Comparison of ENCODE assay signal across 12 mouse cellular contexts in the genomic region with DNA sequence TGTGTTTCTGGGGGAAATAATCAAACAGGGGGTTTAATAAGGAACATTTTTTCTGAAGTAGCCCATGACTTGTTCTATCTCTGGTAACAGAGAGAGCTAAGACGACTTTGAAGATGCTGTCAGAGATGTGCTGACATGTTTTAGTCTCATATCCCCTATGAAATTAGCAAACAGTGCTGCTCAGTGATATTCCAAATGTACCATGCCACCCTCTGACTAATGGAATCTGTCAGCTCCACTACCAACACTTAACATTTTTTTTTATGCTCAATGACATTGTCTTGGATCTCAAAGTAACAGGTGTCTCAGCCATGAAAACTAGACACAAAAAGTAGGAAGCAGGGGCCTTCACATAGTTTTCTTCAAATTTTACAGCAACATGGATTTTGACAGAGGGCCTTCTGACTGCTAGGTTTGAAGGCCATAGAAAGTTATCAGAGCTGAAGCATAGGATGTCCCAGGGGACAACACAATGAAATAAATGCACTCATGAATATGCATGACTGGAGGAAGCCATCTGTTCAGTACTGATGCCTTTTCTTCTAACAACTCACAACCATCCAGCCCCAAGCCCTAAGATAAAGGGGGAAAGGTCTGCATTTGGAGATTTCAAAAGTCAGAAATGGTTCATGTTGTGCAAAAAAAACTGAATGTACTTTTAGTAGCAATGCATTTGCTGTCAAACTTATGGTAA.
DNase-seq lines count a peak whose midpoint lies in the region; ATAC-seq lines count a peak whose summit lies in the region.
"Had no signal": no experiment of that assay in that cellular context is flagged by ENCODE, and none has a peak within 500 bp of the region (broad histone marks: within the 10 kb centered on the region; RNA-seq: fewer than 3 reads in every experiment).

No protein-coding gene starts in this region.

- H3K4me1 ChIP-seq in neural tube, embryonic 12.5 days: no peaks in the 10 kb centered on the region
- no peaks in the 10 kb centered on the region for H3K4me1 ChIP-seq in neural tube, embryonic 15.5 days
- peaks cover 7% of the 10 kb centered on the region for H3K4me1 ChIP-seq in forebrain, embryonic 16.5 days (replicated peaks; ENCODE audit: control insufficient read depth, insufficient read depth, low read length)
- H3K4me1 ChIP-seq: embryonic facial prominence, embryonic 12.5 days had no signal

- H3K27me3 ChIP-seq in neural tube, embryonic 12.5 days (replicated peaks): no peaks in the 10 kb centered on the region
- H3K27me3 ChIP-seq in neural tube, embryonic 15.5 days (replicated peaks): no peaks in the 10 kb centered on the region
- no peaks in the 10 kb centered on the region for H3K27me3 ChIP-seq in forebrain, embryonic 16.5 days (replicated peaks; ENCODE audit: control insufficient read depth, insufficient read depth, low read length)
- H3K27me3 ChIP-seq: embryonic facial prominence, embryonic 12.5 days had no signal

- no peak overlapping the region for H3K9ac ChIP-seq in neural tube, embryonic 12.5 days
- H3K9ac ChIP-seq in neural tube, embryonic 15.5 days (replicated peaks): no peak overlapping the region
- no peak overlapping the region for H3K9ac ChIP-seq in forebrain, embryonic 16.5 days (replicated peaks; ENCODE audit: low read depth, low read length)
- H3K9ac ChIP-seq: embryonic facial prominence, embryonic 12.5 days; liver, embryonic 14.5 days had no signal

- H3K4me3 ChIP-seq in neural tube, embryonic 12.5 days: no peak overlapping the region
- no peak overlapping the region for H3K4me3 ChIP-seq in neural tube, embryonic 15.5 days (replicated peaks)
- no peak overlapping the region for H3K4me3 ChIP-seq in forebrain, embryonic 16.5 days (replicated peaks; ENCODE audit: low read length)
- H3K4me3 ChIP-seq: embryonic facial prominence, embryonic 12.5 days had no signal

- H3K27ac ChIP-seq in neural tube, embryonic 12.5 days: no peak overlapping the region
- H3K27ac ChIP-seq in neural tube, embryonic 15.5 days (replicated peaks): no peak overlapping the region
- no peak overlapping the region for H3K27ac ChIP-seq in forebrain, embryonic 16.5 days (ENCODE audit: low read length)
- H3K27ac ChIP-seq: embryonic facial prominence, embryonic 12.5 days; liver, embryonic 14.5 days had no signal

- ATAC-seq in neural tube, embryonic 12.5 days (ENCODE audit: low FRiP score, low read depth): peak; percentile 89
- ATAC-seq in neural tube, embryonic 15.5 days (ENCODE audit: low FRiP score): no peak
- peak; percentile 76 for ATAC-seq in forebrain, embryonic 16.5 days

- no peak overlapping the region for H3K4me2 ChIP-seq in neural tube, embryonic 12.5 days (replicated peaks)
- no peak overlapping the region for H3K4me2 ChIP-seq in neural tube, embryonic 15.5 days
- H3K4me2 ChIP-seq in forebrain, embryonic 16.5 days (ENCODE audit: low read length): no peak overlapping the region
- H3K4me2 ChIP-seq: embryonic facial prominence, embryonic 12.5 days had no signal

- WGBS in neural tube, embryonic 12.5 days: 75% methylated on average over 1 of the region's 1 CpGs
- WGBS in neural tube, embryonic 15.5 days: 95% methylated on average over 1 of the region's 1 CpGs
- WGBS in forebrain, embryonic 16.5 days: 59% methylated on average over 1 of the region's 1 CpGs

- peak; percentile 56 for DNase-seq in mesoderm, embryonic 11.5 days (ENCODE audit: low read depth, low spot score)
- no peak for DNase-seq in lung, postnatal 10 days
- DNase-seq in thymus, postnatal 0 days (ENCODE audit: low spot score): no peak
- DNase-seq in lung, adult 18-20 months: no peak
- DNase-seq: cerebellum, adult 8-10 months; gastrocnemius, postnatal 14 days; right cerebral cortex, postnatal 4 days had no signal

- no peaks in the 10 kb centered on the region for H3K9me3 ChIP-seq in neural tube, embryonic 12.5 days
- H3K9me3 ChIP-seq in neural tube, embryonic 15.5 days (replicated peaks): no peaks in the 10 kb centered on the region
- H3K9me3 ChIP-seq in forebrain, embryonic 16.5 days (ENCODE audit: control insufficient read depth, low read length): no peaks in the 10 kb centered on the region
- H3K9me3 ChIP-seq: embryonic facial prominence, embryonic 12.5 days had no signal

- H3K36me3 ChIP-seq in neural tube, embryonic 12.5 days: no peaks in the 10 kb centered on the region
- H3K36me3 ChIP-seq in neural tube, embryonic 15.5 days: no peaks in the 10 kb centered on the region
- H3K36me3 ChIP-seq in forebrain, embryonic 16.5 days (ENCODE audit: control insufficient read depth, insufficient read depth): no peaks in the 10 kb centered on the region
- H3K36me3 ChIP-seq: embryonic facial prominence, embryonic 12.5 days had no signal
